Mouse (Mus musculus): ENCODE results near the gene Olfr807. TPM values are rescaled to one million over a fixed set of nuclear protein-coding genes. Genes with fewer than 3 reads are reported as not detected.

The Olfr807 gene
- not detected in 2 replicates for polyA plus RNA-seq (2015; fragmentation: Nextera tagmentation; extraction: Ambion mirVana)

- Histone ChIP-seq H3K9me3 (replicated peaks) (no peaks in the 10 kb centered on the region), H3K4me1 (replicated peaks) (no peaks in the 10 kb centered on the region), H3K36me3 (replicated peaks) (no peaks in the 10 kb centered on the region), H3K4me2 (no peak within 1 kb of the TSS), H3K27me3 (no peaks in the 10 kb centered on the region), H3K9ac (no peak within 1 kb of the TSS), H3K4me3 (replicated peaks) (no peak within 1 kb of the TSS), H3K27ac (replicated peaks) (no peak within 1 kb of the TSS)
- no peak for ATAC-seq (ENCODE audit: insufficient read depth)
- 52% methylated on average over 1 of the region's 1 CpGs for WGBS (ENCODE audit: insufficient replicate concordance)
These were observed at the start of gene Olfr807 for GRCm38 (mm10) chr10:129757693-129758092. TSS of gene Olfr807 (minus strand) at chr10:129757793.

GRCm38 (mm10) chr10:129804296-129804695 is 46.7 kb upstream of the Olfr807 start, which contains the start of gene Olfr811:
TSS of gene Olfr811 (minus strand) at chr10:129804396.
- no peak within 1 kb of the TSS for H3K4me2 ChIP-seq
- ATAC-seq (ENCODE audit: insufficient read depth): no peak
- H3K9ac ChIP-seq: no peak within 1 kb of the TSS
- no peak within 1 kb of the TSS for H3K4me3 ChIP-seq (replicated peaks)
- no peaks in the 10 kb centered on the region for H3K36me3 ChIP-seq (replicated peaks)
- 64% methylated on average over 4 of the region's 4 CpGs for WGBS (ENCODE audit: insufficient replicate concordance)
- no peaks in the 10 kb centered on the region for H3K27me3 ChIP-seq
- no peak within 1 kb of the TSS for H3K27ac ChIP-seq (replicated peaks)
- H3K9me3 ChIP-seq (replicated peaks): no peaks in the 10 kb centered on the region
- no peaks in the 10 kb centered on the region for H3K4me1 ChIP-seq (replicated peaks)

GRCm38 (mm10) chr10:129794817-129795216 is 37.2 kb upstream of the Olfr807 start, which contains the start of gene Olfr810:
TSS of gene Olfr810 (minus strand) at chr10:129794917.
- no peak within 1 kb of the TSS for H3K4me3 ChIP-seq (replicated peaks)
- H3K27ac ChIP-seq (replicated peaks): no peak within 1 kb of the TSS
- no peaks in the 10 kb centered on the region for H3K27me3 ChIP-seq
- H3K4me2 ChIP-seq: no peak within 1 kb of the TSS
- no peak within 1 kb of the TSS for H3K9ac ChIP-seq
- H3K36me3 ChIP-seq (replicated peaks): no peaks in the 10 kb centered on the region
- no peaks in the 10 kb centered on the region for H3K4me1 ChIP-seq (replicated peaks)
- ATAC-seq (ENCODE audit: insufficient read depth): no peak
- no peaks in the 10 kb centered on the region for H3K9me3 ChIP-seq (replicated peaks)

GRCm38 (mm10) chr10:129778123-129778522 is 20.5 kb upstream of the Olfr807 start:
- Histone ChIP-seq H3K36me3 (replicated peaks) (no peaks in the 10 kb centered on the region), H3K4me2 (no peak overlapping the region), H3K27me3 (no peaks in the 10 kb centered on the region), H3K4me1 (replicated peaks) (no peaks in the 10 kb centered on the region), H3K27ac (replicated peaks) (no peak overlapping the region), H3K9me3 (replicated peaks) (no peaks in the 10 kb centered on the region), H3K4me3 (replicated peaks) (no peak overlapping the region), H3K9ac (no peak overlapping the region)
- ATAC-seq (ENCODE audit: insufficient read depth): no peak

GRCm38 (mm10) chr10:129774338-129774737 is 16.7 kb upstream of the Olfr807 start, which contains the start of gene Olfr809:
TSS of gene Olfr809 (plus strand) at chr10:129774638.
- no peaks in the 10 kb centered on the region for H3K27me3 ChIP-seq
- H3K4me2 ChIP-seq: no peak within 1 kb of the TSS
- H3K9me3 ChIP-seq (replicated peaks): no peaks in the 10 kb centered on the region
- no peak within 1 kb of the TSS for H3K9ac ChIP-seq
- no peak for ATAC-seq (ENCODE audit: insufficient read depth)
- no peak within 1 kb of the TSS for H3K27ac ChIP-seq (replicated peaks)
- no peaks in the 10 kb centered on the region for H3K36me3 ChIP-seq (replicated peaks)
- H3K4me3 ChIP-seq (replicated peaks): no peak within 1 kb of the TSS
- H3K4me1 ChIP-seq (replicated peaks): no peaks in the 10 kb centered on the region

- H3K9ac ChIP-seq: no peak within 1 kb of the TSS
- H3K27me3 ChIP-seq: no peaks in the 10 kb centered on the region
- no peaks in the 10 kb centered on the region for H3K9me3 ChIP-seq (replicated peaks)
- no peak for ATAC-seq (ENCODE audit: insufficient read depth)
- H3K4me1 ChIP-seq (replicated peaks): no peaks in the 10 kb centered on the region
- no peak within 1 kb of the TSS for H3K4me3 ChIP-seq (replicated peaks)
- H3K4me2 ChIP-seq: no peak within 1 kb of the TSS
- no peaks in the 10 kb centered on the region for H3K36me3 ChIP-seq (replicated peaks)
- no peak within 1 kb of the TSS for H3K27ac ChIP-seq (replicated peaks)
- 46% methylated on average over 1 of the region's 1 CpGs for WGBS (ENCODE audit: insufficient replicate concordance)
These were observed 7.6 kb upstream of the Olfr807 start, which contains the start of gene Olfr808 for GRCm38 (mm10) chr10:129765182-129765581. TSS of gene Olfr808 (plus strand) at chr10:129765482.

- H3K9ac ChIP-seq: no peak within 1 kb of the TSS
- H3K4me3 ChIP-seq (replicated peaks): no peak within 1 kb of the TSS
- H3K4me1 ChIP-seq (replicated peaks): no peaks in the 10 kb centered on the region
- no peak within 1 kb of the TSS for H3K4me2 ChIP-seq
- H3K9me3 ChIP-seq (replicated peaks): no peaks in the 10 kb centered on the region
- no peaks in the 10 kb centered on the region for H3K27me3 ChIP-seq
- ATAC-seq (ENCODE audit: insufficient read depth): no peak
- no peaks in the 10 kb centered on the region for H3K36me3 ChIP-seq (replicated peaks)
- no peak within 1 kb of the TSS for H3K27ac ChIP-seq (replicated peaks)
These were observed 15.8 kb downstream of the Olfr807 start, which contains the start of gene Olfr806 for GRCm38 (mm10) chr10:129741821-129742220. TSS of gene Olfr806 (minus strand) at chr10:129741921.

- WGBS (ENCODE audit: insufficient replicate concordance): 80% methylated on average over 2 of the region's 2 CpGs
- no peak for ATAC-seq (ENCODE audit: insufficient read depth)
- Histone ChIP-seq H3K36me3 (replicated peaks) (no peaks in the 10 kb centered on the region), H3K9ac (no peak within 1 kb of the TSS), H3K27ac (replicated peaks) (no peak within 1 kb of the TSS), H3K27me3 (no peaks in the 10 kb centered on the region), H3K4me3 (replicated peaks) (no peak within 1 kb of the TSS), H3K9me3 (replicated peaks) (no peaks in the 10 kb centered on the region), H3K4me2 (no peak within 1 kb of the TSS), H3K4me1 (replicated peaks) (no peaks in the 10 kb centered on the region)
These were observed 28.3 kb downstream of the Olfr807 start, which contains the start of gene Olfr805 for GRCm38 (mm10) chr10:129729275-129729674. TSS of gene Olfr805 (minus strand) at chr10:129729375.

Small RNAs within 50 kb of the gene (microRNA-seq; reads per million reads assigned to microRNA genes)
- gene Gm24485: not detected

Other genes with a start within 250 kb of the Olfr807 start
- gene Olfr791, start 236.0 kb downstream of the Olfr807 start, polyA plus RNA-seq (2015; fragmentation: Nextera tagmentation; extraction: Ambion mirVana): not detected in 2 replicates
- gene Olfr792, start 218.6 kb downstream of the Olfr807 start, polyA plus RNA-seq (2015; fragmentation: Nextera tagmentation; extraction: Ambion mirVana): not detected in 2 replicates
- not detected in 2 replicates for gene Olfr794, start 190.1 kb downstream of the Olfr807 start, polyA plus RNA-seq (2015; fragmentation: Nextera tagmentation; extraction: Ambion mirVana)
- gene Olfr796, start 145.2 kb downstream of the Olfr807 start, polyA plus RNA-seq (2015; fragmentation: Nextera tagmentation; extraction: Ambion mirVana): not detected in 2 replicates
- gene Olfr798, start 129.9 kb downstream of the Olfr807 start, polyA plus RNA-seq (2015; fragmentation: Nextera tagmentation; extraction: Ambion mirVana): not detected in 2 replicates
- not detected in 2 replicates for gene Olfr799, start 120.3 kb downstream of the Olfr807 start, polyA plus RNA-seq (2015; fragmentation: Nextera tagmentation; extraction: Ambion mirVana)
- gene Olfr800, start 100.1 kb downstream of the Olfr807 start, polyA plus RNA-seq (2015; fragmentation: Nextera tagmentation; extraction: Ambion mirVana): not detected in 2 replicates
- gene Olfr801, start 83.9 kb downstream of the Olfr807 start, polyA plus RNA-seq (2015; fragmentation: Nextera tagmentation; extraction: Ambion mirVana): not detected in 2 replicates
- not detected in 2 replicates for gene Olfr802, start 69.6 kb downstream of the Olfr807 start, polyA plus RNA-seq (2015; fragmentation: Nextera tagmentation; extraction: Ambion mirVana)
- not detected in 2 replicates for gene Olfr803, start 63.5 kb downstream of the Olfr807 start, polyA plus RNA-seq (2015; fragmentation: Nextera tagmentation; extraction: Ambion mirVana)
- not detected in 2 replicates for gene Olfr804, start 54.6 kb downstream of the Olfr807 start, polyA plus RNA-seq (2015; fragmentation: Nextera tagmentation; extraction: Ambion mirVana)
- gene Olfr805, start 28.4 kb downstream of the Olfr807 start, polyA plus RNA-seq (2015; fragmentation: Nextera tagmentation; extraction: Ambion mirVana): not detected in 2 replicates
- gene Olfr806, start 15.9 kb downstream of the Olfr807 start, polyA plus RNA-seq (2015; fragmentation: Nextera tagmentation; extraction: Ambion mirVana): not detected in 2 replicates
- not detected in 2 replicates for gene Olfr808, start 7.7 kb upstream of the Olfr807 start, polyA plus RNA-seq (2015; fragmentation: Nextera tagmentation; extraction: Ambion mirVana)
- not detected in 2 replicates for gene Olfr809, start 16.8 kb upstream of the Olfr807 start, polyA plus RNA-seq (2015; fragmentation: Nextera tagmentation; extraction: Ambion mirVana)
- gene Olfr810, start 37.1 kb upstream of the Olfr807 start, polyA plus RNA-seq (2015; fragmentation: Nextera tagmentation; extraction: Ambion mirVana): not detected in 2 replicates
- not detected in 2 replicates for gene Olfr811, start 46.6 kb upstream of the Olfr807 start, polyA plus RNA-seq (2015; fragmentation: Nextera tagmentation; extraction: Ambion mirVana)
- gene Olfr812, start 88.3 kb upstream of the Olfr807 start, polyA plus RNA-seq (2015; fragmentation: Nextera tagmentation; extraction: Ambion mirVana): not detected in 2 replicates
- not detected in 2 replicates for gene Olfr813, start 97.6 kb upstream of the Olfr807 start, polyA plus RNA-seq (2015; fragmentation: Nextera tagmentation; extraction: Ambion mirVana)
- gene Olfr814, start 122.1 kb upstream of the Olfr807 start, polyA plus RNA-seq (2015; fragmentation: Nextera tagmentation; extraction: Ambion mirVana): not detected in 2 replicates
- gene Olfr815, start 148.1 kb upstream of the Olfr807 start, polyA plus RNA-seq (2015; fragmentation: Nextera tagmentation; extraction: Ambion mirVana): not detected in 2 replicates
- gene Olfr816, start 157.8 kb upstream of the Olfr807 start, polyA plus RNA-seq (2015; fragmentation: Nextera tagmentation; extraction: Ambion mirVana): not detected in 2 replicates
- gene Olfr818, start 191.3 kb upstream of the Olfr807 start, polyA plus RNA-seq (2015; fragmentation: Nextera tagmentation; extraction: Ambion mirVana): not detected in 2 replicates
- not detected in 2 replicates for gene Olfr819, start 209.5 kb upstream of the Olfr807 start, polyA plus RNA-seq (2015; fragmentation: Nextera tagmentation; extraction: Ambion mirVana)
- not detected in 2 replicates for gene Olfr247, start 218.3 kb upstream of the Olfr807 start, polyA plus RNA-seq (2015; fragmentation: Nextera tagmentation; extraction: Ambion mirVana)
- not detected in 2 replicates for gene Gm10310, start 227.3 kb upstream of the Olfr807 start, polyA plus RNA-seq (2015; fragmentation: Nextera tagmentation; extraction: Ambion mirVana)

All from liver, embryonic 15.5 days (tissue).